Mouse (Mus musculus) liver, embryonic 13.5 days (tissue): Measurements from ENCODE around the gene Rnf187. TPM values are rescaled to one million over a fixed set of nuclear protein-coding genes. Genes with fewer than 3 reads are reported as not detected.

ENCODE experiments used
- ATAC-seq: fragments of 200-750 bp; cut with Nextera tagmentation; 2 replicates; pipeline ENCODE4 v1.8.0; 2017; ENCODE audit warnings: low read depth, mild to moderate bottlenecking, moderate number of reproducible peaks, moderate library complexity
- DNase-seq: peaks from one replicate; pipeline ENCODE4 v3.0.0; 2022
- H3K27ac ChIP-seq: fragments of 300-500 bp; sonication (generic); 2 replicates; pipeline ENCODE4 v1.5.1; 2015; ENCODE audit warnings: moderate library complexity, mild to moderate bottlenecking, inconsistent platforms
- H3K27me3 ChIP-seq: fragments of 300-500 bp; sonication (generic); 2 replicates; pipeline ENCODE4 v1.6.1; 2015; ENCODE audit warnings: mild to moderate bottlenecking, inconsistent platforms
- H3K36me3 ChIP-seq: fragments of 300-500 bp; sonication (generic); 2 replicates; pipeline ENCODE4 v1.6.1; 2015; ENCODE audit warnings: mild to moderate bottlenecking, inconsistent platforms
- H3K4me1 ChIP-seq: fragments of 300-500 bp; sonication (generic); replicated peaks from 2 replicates; pipeline ENCODE4 v1.6.1; 2015; ENCODE audit warnings: inconsistent platforms
- H3K4me2 ChIP-seq: fragments of 300-500 bp; sonication (generic); 2 replicates; pipeline ENCODE4 v1.6.1; 2015; ENCODE audit warnings: inconsistent platforms, mild to moderate bottlenecking, moderate library complexity
- H3K4me3 ChIP-seq: fragments of 300-500 bp; sonication (generic); replicated peaks from 2 replicates; pipeline ENCODE4 v1.5.1; 2015; ENCODE audit warnings: mild to moderate bottlenecking, inconsistent platforms
- H3K9ac ChIP-seq: fragments of 300-500 bp; sonication (generic); 2 replicates; pipeline ENCODE4 v1.6.1; 2015; ENCODE audit warnings: mild to moderate bottlenecking, inconsistent platforms
- H3K9me3 ChIP-seq: fragments of 300-500 bp; sonication (generic); replicated peaks from 2 replicates; pipeline ENCODE4 v1.6.1; 2016; ENCODE audit warnings: inconsistent platforms
- WGBS: fragments of 180-500 bp; shearing (Covaris S2); methylation state at CpG from one replicate; pipeline ENCODE4 v1.1.7; 2015; ENCODE audit not compliant: insufficient replicate concordance; 5-methylcytosine and 5-hydroxymethylcytosine counted together
- polyA plus RNA-seq: library from polyadenylated mRNA; unstranded; fragments of >200 nt; fragmentation: Nextera tagmentation; extraction: Ambion mirVana; gene quantifications from 2 replicates; pipeline ENCODE4 v1.2.1, GENCODE M21; 2015

Rnf187 gene
- polyA plus RNA-seq, 1 experiment from 2014 or later, result 130 TPM

- Histone ChIP-seq H3K36me3 (peaks cover 20% of the 10 kb centered on the region), H3K4me1 (peaks cover 93% of the 10 kb centered on the region), H3K4me3 (peak overlapping the region; percentile 72), H3K4me2 (peak overlapping the region; percentile 83), H3K27ac (peak overlapping the region; percentile 99), H3K9me3 (no peaks in the 10 kb centered on the region), H3K9ac (peak overlapping the region; percentile 86), H3K27me3 (no peaks in the 10 kb centered on the region)
- DNase-seq (peak; percentile 80), ATAC-seq (peak; percentile 52)
- WGBS, result 34% methylated on average over 14 of the region's 14 CpGs
Observed at GRCm38 (mm10) chr11:58916879-58917744, 21.6 kb downstream of the Rnf187 start.

GRCm38 (mm10) chr11:58914461-58915028, 24.2 kb downstream of the Rnf187 start:
- Histone ChIP-seq H3K9me3 (no peaks in the 10 kb centered on the region), H3K36me3 (no peaks in the 10 kb centered on the region), H3K27ac (peak overlapping the region; percentile 99), H3K4me3 (peak overlapping the region; percentile 47), H3K9ac (peak overlapping the region; percentile 74), H3K4me2 (peak overlapping the region; percentile 84), H3K4me1 (peaks cover 84% of the 10 kb centered on the region), H3K27me3 (no peaks in the 10 kb centered on the region)
- 4% methylated on average over 17 of the region's 17 CpGs for WGBS
- DNase-seq, result peak; percentile 44
- peak; percentile 30 for ATAC-seq

DNA sequence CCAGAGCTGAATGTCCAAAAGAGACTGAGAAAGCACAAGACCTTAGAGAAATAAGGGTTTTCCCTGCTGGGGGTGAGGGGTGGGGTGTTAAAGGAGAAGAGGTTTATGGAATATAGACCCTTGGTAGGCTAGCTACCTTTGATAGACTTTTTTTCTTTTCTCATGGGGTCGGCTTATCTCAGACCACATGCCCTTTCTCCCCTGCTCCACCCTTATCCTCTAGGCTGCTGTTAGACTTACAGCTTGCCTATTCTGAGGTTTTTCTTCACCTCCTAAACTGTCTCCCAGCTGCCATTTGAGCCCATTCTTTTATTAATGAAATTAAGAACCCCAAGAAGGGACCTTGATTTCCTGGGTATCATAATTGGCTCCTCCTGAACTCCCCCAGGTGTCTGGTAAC, 24.9 kb downstream of the Rnf187 start:
- H3K4me1 ChIP-seq, result peaks cover 76% of the 10 kb centered on the region
- H3K4me3 ChIP-seq, result peak overlapping the region; percentile 47
- H3K27me3 ChIP-seq, result no peaks in the 10 kb centered on the region
- H3K4me2 ChIP-seq, result peak overlapping the region; percentile 84
- 9% methylated on average over 1 of the region's 1 CpGs for WGBS
- ATAC-seq (peak; percentile 70), DNase-seq (peak; percentile 56)
- H3K36me3 ChIP-seq, result no peaks in the 10 kb centered on the region
- no peaks in the 10 kb centered on the region for H3K9me3 ChIP-seq
- H3K27ac ChIP-seq, result peak overlapping the region; percentile 99
- H3K9ac ChIP-seq, result peak overlapping the region; percentile 74

GRCm38 (mm10) chr11:58904838-58905237, 33.9 kb downstream of the Rnf187 start:
- 51% methylated on average over 6 of the region's 6 CpGs for WGBS
- H3K9ac ChIP-seq, result no peak overlapping the region
- H3K27ac ChIP-seq, result peak overlapping the region; percentile 96
- peaks cover 43% of the 10 kb centered on the region for H3K4me1 ChIP-seq
- peaks cover 26% of the 10 kb centered on the region for H3K36me3 ChIP-seq
- no peaks in the 10 kb centered on the region for H3K9me3 ChIP-seq
- no peaks in the 10 kb centered on the region for H3K27me3 ChIP-seq
- peak overlapping the region; percentile 81 for H3K4me2 ChIP-seq
- H3K4me3 ChIP-seq, result peak overlapping the region; percentile 91
- ATAC-seq, result no peak
- DNase-seq, result peak; percentile 53

- peaks cover 44% of the 10 kb centered on the region for H3K4me1 ChIP-seq
- H3K4me2 ChIP-seq, result peak overlapping the region; percentile 81
- no peak; the same call in 1 of the 2 replicates for ATAC-seq
- peak overlapping the region; percentile 91 for H3K4me3 ChIP-seq
- no peaks in the 10 kb centered on the region for H3K27me3 ChIP-seq
- H3K9ac ChIP-seq, result peak overlapping the region; percentile 66
- no peaks in the 10 kb centered on the region for H3K9me3 ChIP-seq
- no peak for DNase-seq
- H3K36me3 ChIP-seq, result peaks cover 30% of the 10 kb centered on the region
- H3K27ac ChIP-seq, result peak overlapping the region; percentile 96
- 1% methylated on average over 8 of the region's 8 CpGs for WGBS
Observed at GRCm38 (mm10) chr11:58904410-58904718, 34.4 kb downstream of the Rnf187 start.

- under 1% methylated on average over 40 of the region's 40 CpGs for WGBS
- Histone ChIP-seq H3K4me1 (peaks cover 46% of the 10 kb centered on the region), H3K36me3 (peaks cover 36% of the 10 kb centered on the region), H3K4me3 (peak within 1 kb of the TSS; percentile 91), H3K9ac (peak within 1 kb of the TSS; percentile 97), H3K27ac (peak within 1 kb of the TSS; percentile 96), H3K27me3 (no peaks in the 10 kb centered on the region), H3K4me2 (peak within 1 kb of the TSS; percentile 81), H3K9me3 (no peaks in the 10 kb centered on the region)
- peak; percentile 96 for DNase-seq
- ATAC-seq, result peak; percentile 89
Observed at GRCm38 (mm10) chr11:58903511-58904409, 35.0 kb downstream of the Rnf187 start, which contains the start of gene Zfp39. Gene Zfp39 (minus strand): TSS chr11:58904225.

- Histone ChIP-seq H3K27me3 (no peaks in the 10 kb centered on the region), H3K9ac (peak overlapping the region; percentile 58; the same call in 1 of the 2 replicates), H3K4me2 (peak overlapping the region; percentile 81), H3K27ac (peak overlapping the region; percentile 87), H3K4me1 (peaks cover 46% of the 10 kb centered on the region), H3K4me3 (peak overlapping the region; percentile 30; the same call in 1 of the 2 replicates), H3K9me3 (no peaks in the 10 kb centered on the region), H3K36me3 (peaks cover 60% of the 10 kb centered on the region)
- peak; percentile 72 for ATAC-seq
- peak; percentile 54 for DNase-seq
Observed at GRCm38 (mm10) chr11:58901080-58901479, 37.6 kb downstream of the Rnf187 start.

DNA sequence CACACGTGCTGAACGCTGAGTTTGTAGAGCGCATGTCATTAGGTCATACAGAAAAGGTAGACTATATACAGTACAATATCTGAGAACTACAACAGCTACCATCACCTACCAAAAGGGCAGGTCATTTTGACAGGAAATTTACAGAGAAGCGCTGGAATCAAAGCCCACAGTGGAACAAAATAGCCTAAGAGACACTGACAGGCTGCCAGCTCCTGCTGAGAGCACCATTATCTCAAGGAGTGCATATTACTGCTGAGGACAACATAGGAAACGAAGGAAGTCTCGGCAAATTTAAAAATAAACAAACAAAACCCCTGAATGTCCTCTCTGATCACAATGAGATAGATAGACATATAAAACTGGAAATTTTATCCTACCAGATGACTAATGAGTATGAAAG, 41.2 kb downstream of the Rnf187 start:
- Histone ChIP-seq H3K27ac (no peak overlapping the region), H3K4me1 (peaks cover 25% of the 10 kb centered on the region), H3K4me3 (no peak overlapping the region), H3K4me2 (no peak overlapping the region), H3K27me3 (no peaks in the 10 kb centered on the region), H3K9ac (no peak overlapping the region), H3K9me3 (no peaks in the 10 kb centered on the region), H3K36me3 (peaks cover 90% of the 10 kb centered on the region)
- DNase-seq (no peak), ATAC-seq (no peak)
- WGBS, result 90% methylated on average over 6 of the region's 6 CpGs

- Histone ChIP-seq H3K4me3 (no peak overlapping the region), H3K4me2 (no peak overlapping the region), H3K36me3 (peaks cover 92% of the 10 kb centered on the region), H3K27ac (no peak overlapping the region), H3K27me3 (no peaks in the 10 kb centered on the region), H3K9me3 (no peaks in the 10 kb centered on the region; the same call in 1 of the 2 replicates), H3K9ac (no peak overlapping the region), H3K4me1 (peaks cover 2% of the 10 kb centered on the region; the same call in 1 of the 2 replicates)
- 87% methylated on average over 6 of the region's 6 CpGs for WGBS
- ATAC-seq (no peak), DNase-seq (no peak)
Observed at GRCm38 (mm10) chr11:58894456-58894855, 44.3 kb downstream of the Rnf187 start.

DNA sequence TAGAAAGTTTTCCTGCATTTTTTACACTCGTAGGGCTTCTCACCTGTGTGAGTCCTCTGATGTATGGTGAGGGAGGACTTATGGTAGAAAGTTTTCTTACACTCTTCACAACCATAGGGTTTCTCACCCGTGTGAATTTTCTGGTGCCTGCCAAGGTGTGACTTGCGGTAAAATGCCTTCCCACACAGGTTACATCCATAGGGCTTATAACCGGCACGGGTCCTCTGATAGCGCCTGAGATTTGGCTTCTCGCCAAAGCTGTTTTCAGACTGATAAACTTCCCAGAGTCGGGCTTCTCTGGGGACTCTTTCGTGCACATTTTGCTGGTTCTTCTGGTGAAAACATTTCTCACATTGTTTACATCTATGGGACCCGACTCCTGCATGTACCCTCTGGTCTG, 48.2 kb downstream of the Rnf187 start:
- WGBS, result 90% methylated on average over 10 of the region's 10 CpGs
- no peak overlapping the region for H3K27ac ChIP-seq
- H3K27me3 ChIP-seq, result no peaks in the 10 kb centered on the region
- no peaks in the 10 kb centered on the region; the same call in 1 of the 2 replicates for H3K9me3 ChIP-seq
- H3K36me3 ChIP-seq, result peaks cover 72% of the 10 kb centered on the region
- no peaks in the 10 kb centered on the region for H3K4me1 ChIP-seq
- ATAC-seq (no peak), DNase-seq (no peak)
- no peak overlapping the region for H3K4me2 ChIP-seq
- H3K4me3 ChIP-seq, result no peak overlapping the region
- H3K9ac ChIP-seq, result no peak overlapping the region

DNA sequence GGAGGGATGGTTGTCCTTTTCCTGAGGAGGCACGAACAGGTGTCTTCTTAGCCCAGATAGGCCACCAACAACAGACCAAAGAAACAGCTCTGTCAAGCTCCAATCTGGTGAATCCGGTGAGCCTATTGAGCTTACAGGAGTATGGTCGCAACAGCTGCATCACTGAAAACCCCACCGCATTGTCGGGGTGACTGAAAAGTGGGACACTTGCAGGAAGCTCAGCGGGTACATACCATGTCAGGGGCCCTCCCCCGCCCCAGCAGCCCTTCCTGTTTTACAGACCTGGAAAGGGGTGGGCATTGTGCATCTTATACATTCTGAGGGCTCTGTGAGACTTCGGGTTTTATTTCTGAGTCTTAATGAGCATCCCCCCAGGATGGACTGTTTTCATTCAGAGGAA, 55.0 kb downstream of the Rnf187 start:
- no peaks in the 10 kb centered on the region for H3K9me3 ChIP-seq
- 68% methylated on average over 8 of the region's 8 CpGs for WGBS
- H3K4me3 ChIP-seq, result no peak overlapping the region
- peaks cover 41% of the 10 kb centered on the region for H3K36me3 ChIP-seq
- DNase-seq (no peak), ATAC-seq (no peak)
- H3K27ac ChIP-seq, result no peak overlapping the region
- H3K27me3 ChIP-seq, result no peaks in the 10 kb centered on the region
- H3K4me2 ChIP-seq, result no peak overlapping the region
- no peaks in the 10 kb centered on the region for H3K4me1 ChIP-seq
- H3K9ac ChIP-seq, result no peak overlapping the region
